Mouse (Mus musculus): Measurements from ENCODE around the gene Akap1. TPM values are rescaled to one million over a fixed set of nuclear protein-coding genes. Genes with fewer than 3 reads are reported as not detected.

The Akap1 gene
- polyA plus RNA-seq, 2 experiments: 14.9 to 31.4 TPM

DNA sequence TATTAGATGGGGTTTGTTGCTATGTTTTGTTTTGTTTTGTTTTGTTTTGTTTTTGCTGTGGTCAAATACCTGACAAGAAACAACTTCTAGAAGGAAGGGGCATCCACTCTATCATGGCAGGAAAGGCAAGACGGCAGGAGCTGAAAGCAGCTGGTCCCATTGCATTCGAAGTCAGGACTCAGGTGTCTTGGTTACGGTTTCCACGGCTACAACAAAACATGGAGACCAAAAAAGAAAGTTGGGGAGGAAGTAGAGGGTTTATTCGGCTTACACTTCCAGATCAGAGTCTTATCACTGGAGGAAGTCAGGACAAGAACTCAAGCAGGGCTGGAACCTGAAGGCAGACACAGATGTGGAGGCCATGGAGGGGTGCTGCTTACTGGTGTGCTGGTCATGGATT lies 47.3 kb downstream of the Akap1 start:
- TF ChIP-seq POLR2A (IDR thresholded peaks at IDR 0.05; ENCODE audit: borderline replicate concordance, extremely low read depth, insufficient read depth, insufficient read length): no peak
- Histone ChIP-seq H3K4me2 (replicated peaks; ENCODE audit: low read depth, low read length, severe bottlenecking) (no peak overlapping the region), H3K9ac (ENCODE audit: low read depth, low read length, severe bottlenecking) (no peak overlapping the region), H3K36me3 (ENCODE audit: control insufficient read depth, insufficient read depth, low read length) (no peaks in the 10 kb centered on the region), H3K27me3 (ENCODE audit: control insufficient read depth, insufficient read depth, low read length) (peaks cover 11% of the 10 kb centered on the region; the same call in 1 of the 2 replicates), H3K4me1 (ENCODE audit: control insufficient read depth, insufficient read depth, low read length) (peaks cover 11% of the 10 kb centered on the region; the same call in 1 of the 2 replicates), H3K4me3 (replicated peaks; ENCODE audit: low read length) (no peak overlapping the region), H3K9me3 (ENCODE audit: control insufficient read depth, low read length) (no peaks in the 10 kb centered on the region), H3K27ac (replicated peaks; ENCODE audit: low read depth, low read length) (no peak overlapping the region)
- WGBS: 81% methylated on average over 5 of the region's 5 CpGs
- no peak for ATAC-seq (ENCODE audit: low FRiP score, low read depth)
- no peak for DNase-seq (ENCODE audit: low spot score)

DNA sequence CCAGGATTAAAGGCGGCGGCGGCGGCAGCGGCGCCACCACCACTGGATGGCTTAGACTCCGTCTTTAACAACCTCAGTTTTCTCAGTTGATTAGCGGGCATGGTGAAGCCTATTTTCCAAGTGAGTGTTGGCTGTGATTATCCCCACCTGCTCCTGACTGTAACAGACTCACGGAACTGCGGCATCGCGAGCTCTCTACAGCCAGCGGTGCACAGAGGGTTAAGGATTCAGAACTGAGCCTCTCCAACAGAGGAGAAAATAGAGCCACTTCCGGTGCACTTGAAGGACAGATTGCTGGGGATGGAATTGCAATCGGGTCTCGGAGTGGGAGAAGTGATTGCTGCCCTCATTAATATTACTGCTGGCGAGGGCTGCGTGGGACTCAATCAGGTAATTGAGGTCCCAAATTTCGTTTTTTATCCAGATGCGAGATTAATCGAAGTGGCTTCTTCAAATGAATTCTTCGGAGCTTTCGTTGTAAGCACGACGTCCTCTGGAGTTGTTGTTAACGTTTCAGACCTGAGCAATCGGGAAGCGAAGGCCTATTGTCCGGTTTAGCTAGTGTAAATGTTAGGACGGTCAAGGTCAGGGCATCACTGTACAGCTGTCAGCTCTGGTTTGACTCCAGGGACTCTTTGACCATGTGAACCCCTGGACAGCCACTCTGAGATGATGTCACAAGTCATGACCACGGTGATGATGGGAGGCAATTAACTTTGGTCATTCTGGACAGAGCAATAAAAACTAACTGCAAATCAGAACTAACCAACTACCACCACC lies 61.0 kb downstream of the Akap1 start:
- no peaks in the 10 kb centered on the region for H3K36me3 ChIP-seq (ENCODE audit: control insufficient read depth, insufficient read depth, low read length)
- ATAC-seq (ENCODE audit: low FRiP score, low read depth) (no peak), DNase-seq (ENCODE audit: low spot score) (no peak)
- TF ChIP-seq POLR2A (IDR thresholded peaks at IDR 0.05; ENCODE audit: borderline replicate concordance, extremely low read depth, insufficient read depth, insufficient read length): no peak
- no peaks in the 10 kb centered on the region for H3K27me3 ChIP-seq (ENCODE audit: control insufficient read depth, insufficient read depth, low read length)
- H3K27ac ChIP-seq (replicated peaks; ENCODE audit: low read depth, low read length): no peak overlapping the region
- 54% methylated on average over 31 of the region's 31 CpGs for WGBS
- no peaks in the 10 kb centered on the region for H3K9me3 ChIP-seq (ENCODE audit: control insufficient read depth, low read length)
- peak overlapping the region; percentile 12; the same call in 1 of the 2 replicates for H3K9ac ChIP-seq (ENCODE audit: low read depth, low read length, severe bottlenecking)
- peak overlapping the region; percentile 32 for H3K4me2 ChIP-seq (replicated peaks; ENCODE audit: low read depth, low read length, severe bottlenecking)
- H3K4me3 ChIP-seq (replicated peaks; ENCODE audit: low read length): no peak overlapping the region
- no peaks in the 10 kb centered on the region for H3K4me1 ChIP-seq (ENCODE audit: control insufficient read depth, insufficient read depth, low read length)

GRCm38 (mm10) chr11:88796207-88796606 lies 68.2 kb downstream of the Akap1 start:
- no peak overlapping the region for H3K27ac ChIP-seq (replicated peaks; ENCODE audit: low read depth, low read length)
- no peak for ATAC-seq (ENCODE audit: low FRiP score, low read depth)
- 87% methylated on average over 8 of the region's 8 CpGs for WGBS

DNA sequence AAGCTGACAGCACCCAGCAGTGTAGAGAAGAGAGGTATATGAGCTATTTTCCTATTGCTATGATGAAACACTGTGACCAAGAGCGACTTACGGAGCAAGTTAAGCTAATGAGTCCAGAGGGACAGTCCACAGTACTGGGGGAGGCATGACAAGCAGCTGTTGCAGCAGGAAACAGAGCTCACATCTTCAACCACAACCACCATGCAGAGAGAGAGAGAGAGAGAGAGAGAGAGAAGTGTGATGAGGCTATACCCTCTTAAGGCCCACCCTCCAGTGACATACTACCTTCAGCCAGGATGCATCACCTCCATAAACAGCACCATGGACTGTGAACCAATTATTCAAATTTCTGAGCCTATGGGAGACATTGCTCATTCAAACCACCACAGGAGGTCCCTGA lies 74.5 kb downstream of the Akap1 start:
- DNase-seq (ENCODE audit: low spot score) (no peak), ATAC-seq (ENCODE audit: low FRiP score, low read depth) (no peak)
- H3K4me1 ChIP-seq (ENCODE audit: control insufficient read depth, insufficient read depth, low read length): no peaks in the 10 kb centered on the region
- no peaks in the 10 kb centered on the region for H3K9me3 ChIP-seq (ENCODE audit: control insufficient read depth, low read length)
- H3K4me2 ChIP-seq (replicated peaks; ENCODE audit: low read depth, low read length, severe bottlenecking): no peak overlapping the region
- no peaks in the 10 kb centered on the region for H3K36me3 ChIP-seq (ENCODE audit: control insufficient read depth, insufficient read depth, low read length)
- no peaks in the 10 kb centered on the region for H3K27me3 ChIP-seq (ENCODE audit: control insufficient read depth, insufficient read depth, low read length)
- 45% methylated on average over 2 of the region's 2 CpGs for WGBS
- TF ChIP-seq POLR2A (IDR thresholded peaks at IDR 0.05; ENCODE audit: borderline replicate concordance, extremely low read depth, insufficient read depth, insufficient read length): no peak
- H3K4me3 ChIP-seq (replicated peaks; ENCODE audit: low read length): no peak overlapping the region
- no peak overlapping the region for H3K9ac ChIP-seq (ENCODE audit: low read depth, low read length, severe bottlenecking)
- H3K27ac ChIP-seq (replicated peaks; ENCODE audit: low read depth, low read length): no peak overlapping the region

More at GRCm38 (mm10) chr11:88796207-88796606, 68.2 kb downstream of the Akap1 start:
- H3K36me3 ChIP-seq (ENCODE audit: control insufficient read depth, insufficient read depth, low read length): no peaks in the 10 kb centered on the region
- H3K27me3 ChIP-seq (ENCODE audit: control insufficient read depth, insufficient read depth, low read length): no peaks in the 10 kb centered on the region
- no peaks in the 10 kb centered on the region for H3K9me3 ChIP-seq (ENCODE audit: control insufficient read depth, low read length)
- no peak overlapping the region for H3K4me2 ChIP-seq (replicated peaks; ENCODE audit: low read depth, low read length, severe bottlenecking)
- no peak overlapping the region for H3K9ac ChIP-seq (ENCODE audit: low read depth, low read length, severe bottlenecking)
- no peaks in the 10 kb centered on the region for H3K4me1 ChIP-seq (ENCODE audit: control insufficient read depth, insufficient read depth, low read length)
- TF ChIP-seq POLR2A (IDR thresholded peaks at IDR 0.05; ENCODE audit: borderline replicate concordance, extremely low read depth, insufficient read depth, insufficient read length): no peak
- DNase-seq (ENCODE audit: low spot score): no peak
- no peak overlapping the region for H3K4me3 ChIP-seq (replicated peaks; ENCODE audit: low read length)

- 88% methylated on average over 7 of the region's 7 CpGs for WGBS
- no peak for DNase-seq (ENCODE audit: low spot score)
- TF ChIP-seq POLR2A (IDR thresholded peaks at IDR 0.05; ENCODE audit: borderline replicate concordance, extremely low read depth, insufficient read depth, insufficient read length): no peak
- H3K36me3 ChIP-seq (ENCODE audit: control insufficient read depth, insufficient read depth, low read length): no peaks in the 10 kb centered on the region
- no peaks in the 10 kb centered on the region for H3K9me3 ChIP-seq (ENCODE audit: control insufficient read depth, low read length)
- no peaks in the 10 kb centered on the region for H3K4me1 ChIP-seq (ENCODE audit: control insufficient read depth, insufficient read depth, low read length)
- no peak overlapping the region for H3K9ac ChIP-seq (ENCODE audit: low read depth, low read length, severe bottlenecking)
- no peak overlapping the region for H3K4me2 ChIP-seq (replicated peaks; ENCODE audit: low read depth, low read length, severe bottlenecking)
- ATAC-seq (ENCODE audit: low FRiP score, low read depth): no peak
- no peak overlapping the region for H3K4me3 ChIP-seq (replicated peaks; ENCODE audit: low read length)
- no peaks in the 10 kb centered on the region for H3K27me3 ChIP-seq (ENCODE audit: control insufficient read depth, insufficient read depth, low read length)
- H3K27ac ChIP-seq (replicated peaks; ENCODE audit: low read depth, low read length): no peak overlapping the region
Measured at GRCm38 (mm10) chr11:88786816-88787215, 77.6 kb downstream of the Akap1 start.
